Mouse (Mus musculus) spleen, adult 18-20 months (tissue): ENCODE data around the gene Sfpq.

Source experiments
- DNase-seq, 2 experiments: peaks; one replicate each; pipeline ENCODE4 v3.0.0; 2022; ENCODE audit warnings: mixed read lengths in 2 of 2

The Sfpq gene

DNA sequence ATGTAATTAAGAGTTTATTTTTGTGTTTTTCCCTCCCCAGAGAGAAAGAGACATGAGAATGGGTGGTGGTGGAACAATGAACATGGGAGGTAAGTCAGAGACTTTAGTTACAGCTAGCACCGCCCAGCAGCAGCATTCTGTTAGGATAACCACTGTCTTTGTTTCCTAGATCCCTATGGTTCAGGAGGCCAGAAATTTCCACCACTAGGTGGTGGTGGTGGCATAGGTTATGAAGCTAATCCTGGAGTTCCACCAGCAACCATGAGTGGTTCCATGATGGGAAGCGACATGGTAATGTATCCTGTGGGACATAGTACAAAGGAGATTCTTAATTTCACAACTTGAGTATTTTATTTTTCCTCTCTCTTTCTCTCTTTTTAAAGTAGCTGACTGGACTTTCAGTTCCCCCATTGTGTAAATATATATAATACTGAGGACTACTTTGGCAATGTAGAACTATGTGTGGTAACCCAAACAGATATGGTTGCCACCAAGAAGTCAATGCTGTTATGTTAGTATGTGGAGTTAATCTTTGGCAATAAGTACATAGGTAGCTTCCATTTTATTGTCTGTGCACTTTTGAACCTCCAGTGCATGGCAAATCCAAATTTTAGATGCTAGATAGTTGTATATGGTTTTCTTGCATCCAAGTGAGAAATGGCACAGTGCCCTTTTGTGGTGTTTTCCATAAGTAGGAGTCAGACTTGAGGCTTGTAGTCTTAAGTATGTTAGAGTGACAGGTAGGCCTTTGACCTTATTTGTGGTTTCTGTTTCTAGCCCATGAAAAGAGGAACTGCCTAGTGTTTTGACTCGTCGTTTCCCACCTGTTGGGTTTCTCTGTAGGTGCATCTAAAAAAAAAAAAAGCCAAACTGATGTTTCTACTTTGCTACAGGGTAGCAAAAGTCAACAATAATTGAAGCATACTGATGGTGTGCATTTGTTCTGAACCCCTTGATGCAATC lies 6.4 kb downstream of the Sfpq start:
- DNase-seq, result peak in 1 of 2 experiments; percentile 28

DNA sequence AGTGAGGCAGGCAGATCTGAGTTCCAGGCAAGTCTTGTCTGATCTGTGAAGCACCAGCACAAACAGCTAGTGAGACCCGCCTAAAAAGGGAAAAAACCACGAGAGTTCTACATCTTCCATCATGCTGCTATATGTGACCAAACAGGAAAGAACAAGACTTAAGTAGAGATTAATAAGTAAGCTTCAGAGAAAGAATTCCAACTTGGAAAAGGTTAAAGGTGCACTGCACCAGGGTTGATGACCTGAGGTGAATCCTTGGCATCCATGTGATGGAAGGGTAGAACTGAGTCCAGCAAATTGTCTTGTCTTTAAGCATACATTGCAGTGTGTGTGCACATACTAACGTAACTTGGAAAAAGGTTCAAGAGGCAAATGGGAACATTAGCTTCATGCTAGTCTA lies 16.0 kb downstream of the Sfpq start:
- DNase-seq, result no peak

DNA sequence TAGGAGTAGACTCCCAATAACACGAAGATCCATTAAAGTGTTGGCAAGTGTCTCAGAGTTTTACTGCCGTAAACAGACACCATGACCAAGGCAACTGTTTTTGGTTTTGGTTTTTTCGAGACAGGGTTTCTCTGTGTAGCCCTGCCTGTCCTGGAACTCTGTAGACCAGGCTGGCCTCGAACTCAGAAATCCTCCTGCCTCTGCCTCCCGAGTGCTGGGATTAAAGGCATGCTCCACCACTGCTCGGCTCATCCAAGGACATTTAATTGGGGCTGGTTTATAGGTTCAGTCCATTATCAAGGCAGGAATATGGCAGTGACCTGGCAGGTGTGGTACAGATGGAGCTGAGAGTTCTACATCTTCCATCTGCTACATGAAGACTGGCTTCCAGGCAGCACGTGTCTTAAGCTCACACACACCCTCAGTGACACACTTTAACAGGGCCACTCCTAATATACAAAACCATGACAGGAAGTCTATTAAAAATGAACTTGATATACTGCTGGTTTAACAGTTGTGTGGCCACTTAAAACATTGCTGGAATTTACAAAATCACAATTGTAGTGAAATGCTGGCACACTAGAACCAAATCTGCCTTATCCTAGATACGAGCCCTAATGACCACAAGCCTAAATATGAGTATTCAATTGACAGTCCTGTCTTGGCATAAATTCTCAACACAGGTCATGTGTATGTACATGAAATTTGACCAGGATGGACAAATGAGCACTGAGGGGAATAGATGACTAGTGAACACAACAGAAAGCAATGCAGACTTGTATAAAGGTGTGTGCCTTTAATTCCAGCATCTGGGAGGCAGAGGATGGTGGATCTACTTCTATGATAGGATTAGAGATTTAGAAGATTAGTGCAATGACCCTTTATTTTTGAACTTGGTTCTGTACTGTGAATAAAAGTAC lies 17.0 kb downstream of the Sfpq start:
- DNase-seq, result no peak

DNA sequence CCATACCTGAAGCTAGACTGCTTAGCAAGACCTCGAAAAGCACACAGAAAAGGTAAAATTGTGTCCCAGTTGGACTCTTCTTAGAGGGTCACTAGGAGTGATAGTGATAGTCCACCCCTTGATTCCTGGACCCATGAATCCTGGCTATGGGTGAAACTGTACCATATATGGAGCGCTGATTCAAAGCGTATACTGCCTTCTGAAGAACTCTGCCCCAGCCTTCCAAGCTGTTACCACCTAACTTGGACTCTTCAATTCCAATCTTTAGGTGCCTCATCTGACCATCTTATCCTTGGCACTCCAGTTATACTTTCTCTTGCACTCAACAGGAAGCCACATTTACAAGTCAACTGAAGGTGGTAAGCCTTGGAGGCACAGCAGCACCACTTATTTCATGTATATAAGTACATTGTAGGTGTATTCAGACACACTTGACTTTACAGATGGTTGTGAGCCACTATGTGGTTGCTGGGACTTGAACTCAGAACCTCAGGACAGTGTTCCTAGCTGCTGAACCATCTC lies 17.8 kb downstream of the Sfpq start:
- DNase-seq, result no peak

DNA sequence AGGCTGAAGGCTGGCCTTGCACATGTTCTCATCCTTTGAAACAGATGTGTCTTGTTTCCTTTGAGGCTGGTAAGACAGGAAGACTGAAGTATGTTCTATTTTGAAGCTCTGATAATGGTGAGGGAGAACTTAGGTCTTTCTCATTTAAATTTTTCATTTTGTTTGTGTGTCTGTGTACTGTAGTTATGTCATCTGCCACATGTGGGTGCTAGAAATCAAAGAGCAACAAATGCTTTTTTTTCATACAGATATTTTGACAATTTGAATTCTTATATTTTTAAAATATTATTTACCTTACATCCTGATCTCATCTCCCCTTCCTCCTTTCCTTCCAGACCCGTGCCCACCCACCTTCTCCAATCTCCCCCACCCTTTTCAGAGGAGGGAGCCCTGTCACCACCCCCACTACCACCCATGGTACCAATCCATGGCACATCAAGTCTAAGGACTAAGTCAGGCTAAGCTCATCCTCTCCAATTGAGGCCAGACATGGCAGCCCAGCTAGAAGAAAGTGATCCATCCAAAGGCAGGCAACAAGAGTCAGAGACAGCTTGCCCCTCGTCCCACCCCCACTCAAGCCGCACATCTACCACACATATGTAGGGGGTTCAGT lies 18.9 kb downstream of the Sfpq start:
- DNase-seq, result no peak

DNA sequence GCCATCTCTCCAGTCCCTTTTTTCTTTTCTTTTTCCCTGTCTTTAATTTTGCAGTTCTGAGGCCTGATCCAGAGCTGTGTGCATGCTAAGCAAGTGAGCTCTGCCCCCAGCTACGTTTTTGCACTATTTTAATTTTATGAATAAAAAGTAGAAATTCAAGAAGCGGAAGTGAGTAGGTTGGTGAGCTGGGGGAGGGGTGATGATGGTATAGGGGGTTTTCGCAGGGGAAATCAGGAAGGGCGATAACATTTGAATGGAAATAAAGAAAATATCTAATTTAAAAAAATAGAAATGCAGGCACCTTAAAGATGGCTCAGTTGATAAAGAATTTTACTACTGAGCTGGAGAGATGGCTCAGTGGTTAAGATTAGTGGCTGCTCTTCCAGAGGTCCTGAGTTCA lies 22.4 kb downstream of the Sfpq start:
- no peak for DNase-seq

DNA sequence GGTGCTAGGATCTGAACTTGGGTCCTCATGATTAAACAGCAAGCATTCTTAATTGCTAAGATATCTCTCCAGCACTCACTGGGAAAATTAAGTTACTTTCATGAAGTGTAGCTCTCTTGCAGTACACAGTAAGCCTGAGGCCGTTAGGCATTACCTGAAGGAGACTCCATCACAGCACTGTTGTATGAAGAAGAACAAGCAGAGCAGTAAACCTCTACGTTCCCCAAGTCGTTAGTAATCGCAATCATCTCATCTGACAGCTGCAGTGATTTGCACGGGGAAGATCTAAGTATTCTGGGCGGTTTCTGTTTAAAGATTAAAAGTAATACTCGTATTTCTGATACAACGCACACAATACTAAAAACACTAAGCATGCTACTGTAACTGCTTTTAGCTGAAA lies 30.0 kb downstream of the Sfpq start:
- DNase-seq, result no peak

DNA sequence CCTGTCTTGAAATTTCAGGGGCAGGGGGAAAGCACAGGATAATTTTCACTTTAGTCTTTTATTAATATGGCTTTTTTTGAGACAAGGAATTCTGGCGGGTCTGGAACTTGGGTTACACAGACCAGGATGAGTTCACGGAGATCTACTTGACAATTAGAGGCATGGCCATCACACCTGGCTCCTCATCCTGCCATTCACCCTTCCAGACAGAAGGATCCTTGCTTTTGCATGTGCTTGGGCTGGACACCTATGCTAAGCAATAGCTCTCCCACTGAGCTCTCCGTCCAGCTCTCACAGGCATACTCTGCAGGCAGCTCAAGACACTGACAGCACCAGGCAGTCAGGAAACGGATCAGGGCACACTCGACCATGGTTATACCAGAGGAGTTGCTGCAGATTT lies 31.9 kb downstream of the Sfpq start:
- DNase-seq, result no peak

DNA sequence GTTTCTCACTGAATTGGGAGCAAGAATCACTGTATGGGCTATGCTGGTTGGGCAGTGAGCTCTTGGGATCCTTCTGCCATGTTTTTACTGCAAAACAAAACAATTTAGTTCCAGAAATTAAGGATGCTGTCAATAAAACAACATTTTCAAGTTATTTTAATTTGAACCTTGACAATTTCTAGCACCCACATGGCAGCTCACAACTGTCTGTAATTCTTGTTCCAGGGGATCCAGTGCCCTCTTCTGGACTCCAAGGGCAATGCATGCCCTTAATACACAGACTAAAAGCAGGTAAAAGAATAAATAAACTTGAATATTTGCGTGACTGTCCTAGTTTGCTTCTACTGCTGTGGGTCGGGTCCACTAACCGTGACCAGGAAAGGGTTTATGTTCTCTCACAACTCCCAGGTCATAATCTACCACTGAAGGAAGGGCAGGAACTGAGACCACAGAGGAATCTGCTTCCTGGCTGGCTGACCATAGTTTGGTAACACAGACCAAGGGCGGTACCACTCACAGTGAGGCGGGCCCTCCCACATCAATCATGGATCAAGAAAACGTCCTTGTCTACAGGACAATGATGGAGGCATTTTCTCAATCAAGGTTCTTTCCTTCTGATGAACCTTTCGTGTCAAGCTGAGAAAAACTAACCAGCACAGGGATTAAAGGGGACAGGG lies 33.5 kb downstream of the Sfpq start:
- no peak for DNase-seq

DNA sequence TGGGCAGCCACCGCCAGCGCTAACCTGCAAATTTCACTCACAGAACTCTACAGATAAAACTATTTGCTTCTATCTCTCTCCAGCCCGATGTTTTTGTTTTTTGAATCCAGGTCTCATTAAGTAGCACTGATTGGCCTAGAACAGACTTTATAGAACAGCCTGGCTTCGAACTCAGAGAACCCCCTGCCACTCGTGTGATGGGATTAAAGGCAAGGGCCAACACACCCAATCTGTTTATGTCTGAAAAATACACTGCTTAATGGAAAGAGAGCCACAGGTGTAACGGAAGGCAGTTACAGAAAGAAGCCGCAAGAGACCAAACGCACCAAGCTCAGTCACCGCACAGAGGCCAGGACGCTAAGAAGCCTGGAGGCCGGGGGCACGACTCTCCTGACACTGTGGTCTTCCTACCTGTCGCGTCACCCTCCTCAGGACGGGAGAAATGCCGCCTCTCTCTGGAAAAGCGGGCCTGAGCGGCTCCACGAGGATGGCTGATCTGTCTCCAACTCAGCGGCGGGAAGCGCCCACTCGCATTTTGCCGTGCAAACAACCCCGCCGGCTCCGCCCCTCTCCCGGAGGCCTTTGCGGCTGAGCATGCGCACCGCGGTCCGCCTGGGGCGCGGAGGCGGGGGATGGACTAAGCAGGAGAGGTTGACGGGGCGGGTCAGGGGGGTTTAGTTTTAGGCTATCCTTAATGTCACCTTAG lies 39.6 kb downstream of the Sfpq start, which contains the start of gene Zmym1:
Gene Zmym1, minus strand, starts transcription at position 568 of the 706 bp plus-strand sequence.
- peak; percentile 82 to 91 for DNase-seq

DNA sequence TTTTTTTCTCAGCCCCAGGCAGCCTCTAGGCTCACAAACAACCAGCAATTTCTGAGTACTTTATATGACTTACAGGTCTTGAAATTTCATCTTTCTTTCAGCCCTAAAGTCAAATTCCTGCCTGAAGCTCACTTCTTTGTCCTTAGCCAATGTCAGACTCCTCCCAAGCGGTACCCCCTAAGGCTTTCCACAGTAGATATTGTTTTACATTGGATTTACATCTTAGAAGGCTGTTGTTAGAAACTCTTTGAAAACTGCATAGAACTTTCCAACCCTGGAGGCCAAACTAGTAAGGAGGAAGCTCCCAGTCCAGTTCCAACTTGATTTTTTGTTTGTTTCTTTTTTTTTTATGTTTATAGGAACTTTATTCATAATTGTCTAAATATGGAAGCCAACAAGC lies 42.9 kb downstream of the Sfpq start:
- DNase-seq, result no peak

DNA sequence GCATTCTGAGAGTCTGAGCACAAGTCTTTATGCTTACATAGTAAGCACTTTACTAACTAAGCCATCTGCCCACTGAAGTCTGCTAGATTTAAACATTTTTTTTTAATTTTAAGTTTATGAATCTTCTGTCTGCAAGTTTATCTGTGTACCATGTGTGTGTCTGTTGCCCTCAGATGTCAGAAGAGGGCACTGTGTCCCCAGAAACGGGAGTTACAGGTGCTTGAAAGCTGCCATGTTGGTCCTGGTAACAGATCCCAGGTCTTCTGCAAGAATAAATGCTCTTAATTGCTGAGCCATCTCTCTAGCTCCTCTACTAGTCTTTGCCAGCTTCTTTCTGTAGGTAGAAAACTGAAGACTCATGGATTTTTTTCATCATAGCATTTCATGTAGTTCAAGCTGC lies 53.8 kb downstream of the Sfpq start:
- no peak for DNase-seq

DNA sequence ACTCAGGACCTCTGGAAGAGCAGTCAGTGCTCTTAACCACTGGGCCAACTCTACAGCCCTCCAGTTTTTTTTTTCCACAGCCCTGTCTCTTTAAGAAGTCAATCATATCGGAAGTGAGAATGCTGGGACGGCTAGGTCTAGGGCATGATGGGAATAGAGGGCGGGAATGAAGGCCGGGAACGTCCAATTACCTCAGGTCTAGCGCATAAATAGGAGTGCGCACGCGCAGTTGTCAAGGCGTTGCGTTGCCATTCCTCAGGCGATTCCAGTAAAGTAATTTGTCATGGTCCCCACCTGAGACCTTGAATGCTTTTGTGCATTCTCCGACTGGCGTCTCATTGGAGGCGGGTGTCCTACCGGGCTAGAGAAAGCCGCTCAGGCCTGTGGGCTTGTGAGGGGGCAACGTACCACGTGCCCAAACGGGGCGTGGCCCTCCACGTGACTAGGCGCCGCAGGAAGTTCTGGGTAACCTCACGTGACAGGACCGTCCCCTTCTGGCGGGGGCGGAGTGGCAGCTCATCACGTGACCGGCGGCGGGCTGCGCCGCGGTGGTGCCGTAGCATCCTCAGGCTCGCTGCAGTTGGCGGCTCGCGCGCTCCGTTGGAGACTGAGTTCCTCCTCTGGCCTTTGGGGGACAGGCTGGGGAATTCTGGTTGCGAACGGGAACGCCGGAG lies 55.9 kb downstream of the Sfpq start, which contains the start of gene Zmym6:
Gene Zmym6, plus strand, starts transcription at position 509 of the 674 bp plus-strand sequence.
- DNase-seq, result peak; percentile 89 to 91

DNA sequence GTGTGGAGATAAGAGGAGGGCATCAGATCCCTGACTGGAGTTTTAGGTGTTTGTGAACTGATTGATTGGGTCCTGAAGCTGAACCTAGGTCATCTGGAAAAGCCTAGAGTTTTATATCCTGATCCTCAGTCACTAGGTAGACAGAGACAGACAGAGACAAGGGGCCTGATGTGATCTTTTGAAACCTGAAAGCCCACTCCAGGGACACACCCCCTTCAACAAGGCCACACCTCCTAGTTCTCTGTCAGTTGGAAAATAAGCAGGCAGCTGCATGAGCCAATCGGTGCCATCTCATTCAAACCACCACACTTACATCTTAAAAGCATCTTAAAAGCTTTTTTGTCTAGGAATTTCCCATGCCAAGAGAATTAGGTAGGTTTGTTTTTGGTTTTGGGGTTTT lies 59.7 kb downstream of the Sfpq start:
- no peak for DNase-seq

DNA sequence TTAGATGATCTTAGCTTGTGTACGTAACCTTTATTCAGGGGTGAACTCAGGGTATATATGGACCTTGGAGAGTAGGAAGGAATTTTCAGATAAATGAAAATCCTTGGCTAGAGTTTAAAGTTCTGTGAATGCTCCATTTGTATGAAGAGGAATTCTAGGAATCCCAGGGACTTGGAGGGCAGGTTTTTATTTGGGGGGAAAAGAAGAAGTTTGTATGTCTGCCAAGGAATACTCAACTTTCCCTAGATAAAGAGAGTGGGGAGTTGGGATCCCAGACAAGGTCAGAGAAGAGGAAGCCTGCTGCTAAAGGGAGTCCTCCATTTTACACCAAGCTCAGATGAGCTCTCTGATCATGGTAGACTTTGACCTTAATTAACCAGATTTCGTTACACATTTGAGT lies 62.0 kb downstream of the Sfpq start:
- DNase-seq, result no peak

DNA sequence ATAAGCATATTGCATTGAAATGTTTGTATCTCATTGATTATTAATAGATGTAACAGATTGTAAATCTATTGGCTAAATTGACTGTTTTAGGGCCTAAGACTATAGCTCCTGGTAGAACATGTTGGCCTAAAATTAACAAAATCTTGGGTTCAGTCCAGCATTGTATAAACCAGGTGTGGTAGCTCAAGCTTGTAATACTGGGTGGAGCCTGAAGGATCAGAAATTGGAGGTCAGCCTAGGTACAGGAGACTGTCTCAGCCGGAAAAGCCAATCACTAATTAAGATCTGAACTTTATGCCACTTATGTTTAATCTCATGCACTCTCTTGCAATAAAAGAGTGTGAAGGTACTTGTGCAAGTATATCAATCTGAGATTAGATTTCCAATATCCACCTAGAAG lies 64.6 kb downstream of the Sfpq start:
- no peak for DNase-seq
